8 mouse cellular contexts compared by ENCODE assay signal in the genomic region with DNA sequence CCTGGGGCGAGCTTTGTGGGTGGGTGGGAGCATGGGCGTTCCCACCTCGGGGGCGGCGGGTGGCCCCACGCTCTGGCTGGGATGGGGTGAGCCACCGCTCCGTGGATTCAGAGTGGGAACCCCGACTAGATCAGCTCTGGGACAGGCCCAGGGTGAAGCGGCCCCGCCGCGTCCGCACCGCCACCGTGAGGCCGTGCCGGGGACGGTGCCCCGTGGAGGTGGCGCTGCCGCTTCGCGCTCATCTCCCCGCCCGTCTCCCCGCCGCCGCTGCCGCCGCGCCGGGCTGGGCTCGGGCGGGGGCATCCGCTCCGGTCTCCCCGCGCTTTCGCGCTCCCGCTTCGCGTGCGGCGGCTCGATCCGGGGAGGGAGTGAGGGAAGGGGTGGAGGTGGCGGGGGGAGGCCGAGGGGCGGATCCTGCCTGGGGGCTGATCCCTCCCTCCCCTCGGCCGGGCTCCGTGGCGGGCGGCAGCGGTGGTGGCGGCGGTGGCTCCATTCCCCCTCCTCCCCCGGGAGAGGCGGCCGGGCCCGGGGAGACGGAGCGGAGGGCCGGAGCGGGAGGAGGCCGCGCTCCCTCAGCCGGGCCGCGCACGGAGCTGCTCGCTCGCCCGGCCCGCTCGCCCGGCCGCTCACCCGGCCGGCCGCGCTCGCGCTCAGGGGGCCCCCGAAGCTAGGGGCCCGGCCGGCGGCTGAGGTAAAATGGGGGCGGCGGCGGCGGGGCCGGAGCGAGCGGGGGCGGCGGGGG. TPM values are rescaled to one million over a fixed set of nuclear protein-coding genes. Genes with fewer than 3 reads are reported as not detected.
DNase-seq lines count a peak whose midpoint lies in the region; ATAC-seq lines count a peak whose summit lies in the region.

A gene (plus strand): TSS at position 420 of the 742 bp plus-strand sequence.

- peaks cover 31% of the 10 kb centered on the region for H3K4me1 ChIP-seq in hindbrain, embryonic 15.5 days (replicated peaks)

- H3K9ac ChIP-seq in hindbrain, embryonic 15.5 days, result peak within 1 kb of the TSS; percentile 99

- peak within 1 kb of the TSS; percentile 99 for H3K4me2 ChIP-seq in hindbrain, embryonic 15.5 days

- peak within 1 kb of the TSS; percentile 86 for H3K4me3 ChIP-seq in hindbrain, embryonic 15.5 days

- H3K9me3 ChIP-seq in hindbrain, embryonic 15.5 days, result no peaks in the 10 kb centered on the region

- H3K27me3 ChIP-seq in hindbrain, embryonic 15.5 days, result no peaks in the 10 kb centered on the region

- peaks cover 2% of the 10 kb centered on the region for H3K36me3 ChIP-seq in hindbrain, embryonic 15.5 days

- ATAC-seq in hindbrain, embryonic 15.5 days (ENCODE audit: low FRiP score, low read depth), result peak; percentile 72

- H3K27ac ChIP-seq in hindbrain, embryonic 15.5 days (replicated peaks), result peak within 1 kb of the TSS; percentile 100

- 0% methylated on average over 63 of the region's 99 CpGs for WGBS in hindbrain, embryonic 15.5 days

- peak; percentile 83 for DNase-seq in NIH3T3 (ENCODE audit: low read depth)
- DNase-seq in cerebellum, postnatal 4 days (ENCODE audit: low spot score in 2 of 2), result peak; percentile 58 to 75
- DNase-seq in gastrocnemius, adult 18-20 months (ENCODE audit: low spot score), result peak; percentile 82
- DNase-seq in left cerebral cortex, adult 11 months (ENCODE audit: low spot score), result peak; percentile 59
- DNase-seq in lung, postnatal 4 days, result peak; percentile 87 to 89
- DNase-seq in retina, postnatal 1 day, result peak; percentile 90
- peak; percentile 74 to 80 for DNase-seq in urinary bladder, adult 18-20 months (ENCODE audit: low spot score in 2 of 2)

RNA-seq across cellular contexts. Expression of the gene that starts here (rescaled TPM):
- total RNA-seq in gastrocnemius, adult 18-20 months (2021), result 10 to 100 TPM; 15.2 to 15.6 TPM
- 8.1 and 9.6 TPM in 2 replicates for polyA plus RNA-seq in hindbrain, embryonic 15.5 days (2015; fragmentation: Nextera tagmentation; extraction: Ambion mirVana)

Comparison
In these comparisons a context has a peak if more than half of its experiments do, and no peak if none do; other contexts are left out.
1. Peak in every context shown above with its lines: DNase-seq, ATAC-seq, H3K4me3 ChIP-seq and H3K27ac ChIP-seq.